Mouse (Mus musculus) liver, embryonic 14.5 days (tissue): ENCODE results near the gene Ptger2. TPM values are rescaled to one million over a fixed set of nuclear protein-coding genes. Genes with fewer than 3 reads are reported as not detected.

Experiments used
- ATAC-seq: fragments of 200-750 bp; cut with Nextera tagmentation; 2 replicates; pipeline ENCODE4 v1.8.0; 2017; ENCODE audit warnings: moderate number of reproducible peaks, mild to moderate bottlenecking, moderate library complexity; ENCODE audit not compliant: insufficient read depth
- DNase-seq, 3 experiments: peaks; one replicate each; pipeline ENCODE4 v3.0.0-alpha.2; 2012 to 2013; ENCODE audit warnings: low read depth in 3 of 3, low spot score in 3 of 3
- H3K27ac ChIP-seq: fragments of 300-500 bp; sonication (generic); 2 replicates; pipeline ENCODE4 v1.5.1; 2014; ENCODE audit warnings: moderate library complexity, mild to moderate bottlenecking, control low read depth, inconsistent platforms
- H3K27me3 ChIP-seq: fragments of 300-500 bp; sonication (generic); 2 replicates; pipeline ENCODE4 v1.6.1; 2014; ENCODE audit warnings: mild to moderate bottlenecking, low read length, moderate library complexity; ENCODE audit not compliant: control insufficient read depth, insufficient read depth
- H3K36me3 ChIP-seq: fragments of 300-500 bp; sonication (generic); replicated peaks from 2 replicates; pipeline ENCODE4 v1.6.1; 2014; ENCODE audit warnings: low read depth; ENCODE audit not compliant: control insufficient read depth, insufficient read depth
- H3K4me1 ChIP-seq, 2 experiments: fragments of 200-500 bp in 1 of 2; fragments of 300-500 bp in 1 of 2; sonication (generic) in 1 of 2; replicated peaks; 2 replicates each; pipeline ENCODE4 v1.6.1; 2012 to 2014; ENCODE audit warnings: antibody characterized with exemption in 1 of 2, inconsistent platforms in 1 of 2, low read length in 1 of 2; ENCODE audit not compliant: control insufficient read depth in 2 of 2, insufficient read depth in 2 of 2
- H3K4me2 ChIP-seq: fragments of 300-500 bp; sonication (generic); 2 replicates; pipeline ENCODE4 v1.6.1; 2014; ENCODE audit warnings: low read depth, mild to moderate bottlenecking, control low read depth, moderate library complexity
- H3K4me3 ChIP-seq, 2 experiments: fragments of 200-500 bp in 1 of 2; fragments of 300-500 bp in 1 of 2; sonication (generic) in 1 of 2; 2 replicates each; pipeline ENCODE4 v1.5.1; 2012 to 2014; ENCODE audit warnings: low read depth in 2 of 2, low read length in 2 of 2, mild to moderate bottlenecking in 2 of 2, control low read depth in 1 of 2, inconsistent platforms in 1 of 2, moderate library complexity in 1 of 2; ENCODE audit not compliant: insufficient read depth in 1 of 2
- H3K9ac ChIP-seq: fragments of 300-500 bp; sonication (generic); replicated peaks from 2 replicates; pipeline ENCODE4 v1.6.1; 2014; ENCODE audit warnings: mild to moderate bottlenecking, control low read depth, moderate library complexity
- H3K9me3 ChIP-seq: fragments of 300-500 bp; sonication (generic); 2 replicates; pipeline ENCODE4 v1.6.1; 2016; ENCODE audit warnings: low read length, mixed read lengths; ENCODE audit not compliant: control insufficient read depth
- CTCF ChIP-seq: IDR thresholded peaks from 2 replicates; pipeline ENCODE4 v1.5.1; 2016; ENCODE audit warnings: antibody characterized with exemption, low read depth, control low read depth
- EP300 ChIP-seq: IDR thresholded peaks from 2 replicates; pipeline ENCODE4 v1.6.1; 2016; ENCODE audit warnings: antibody characterized with exemption, low read depth
- WGBS: fragments of 180-500 bp; shearing (Covaris S2); extraction: QIAGEN DNeasy Blood & Tissue Kit; methylation state at CpG from one replicate; pipeline ENCODE4 v1.1.7; 2014; ENCODE audit not compliant: insufficient replicate concordance; 5-methylcytosine and 5-hydroxymethylcytosine counted together
- polyA plus RNA-seq, 2 experiments: library from polyadenylated mRNA; depleted of rRNA in 1 of 2; stranded (reverse) in 1 of 2; unstranded in 1 of 2; fragments of >200 nt; fragmentation: Nextera tagmentation in 1 of 2; extraction: Ambion mirVana in 1 of 2; gene quantifications; 2 replicates each; pipeline versions ENCODE4 v1.2.1 to v1.2.3; 2012 to 2014

The Ptger2 gene
- polyA plus RNA-seq, 2 experiments: 0.27 to 0.47 TPM

- Histone ChIP-seq H3K27me3 (no peaks in the 10 kb centered on the region), H3K9me3 (no peaks in the 10 kb centered on the region), H3K4me3 (no peak overlapping the region), H3K36me3 (no peaks in the 10 kb centered on the region), H3K27ac (no peak overlapping the region), H3K4me2 (no peak overlapping the region), H3K9ac (no peak overlapping the region), H3K4me1 (0 out of 4 replicates have a peak, but pooled peaks cover 0 to 1% of the 10 kb centered on the region in 2 experiments)
- no peak for ATAC-seq
- no peak for TF ChIP-seq CTCF
- no peak for TF ChIP-seq EP300
- 53% methylated on average over 6 of the region's 6 CpGs for WGBS
- DNase-seq: no peak
Observed at GRCm38 (mm10) chr14:45011671-45012070, 23.7 kb downstream of the Ptger2 start.

DNA sequence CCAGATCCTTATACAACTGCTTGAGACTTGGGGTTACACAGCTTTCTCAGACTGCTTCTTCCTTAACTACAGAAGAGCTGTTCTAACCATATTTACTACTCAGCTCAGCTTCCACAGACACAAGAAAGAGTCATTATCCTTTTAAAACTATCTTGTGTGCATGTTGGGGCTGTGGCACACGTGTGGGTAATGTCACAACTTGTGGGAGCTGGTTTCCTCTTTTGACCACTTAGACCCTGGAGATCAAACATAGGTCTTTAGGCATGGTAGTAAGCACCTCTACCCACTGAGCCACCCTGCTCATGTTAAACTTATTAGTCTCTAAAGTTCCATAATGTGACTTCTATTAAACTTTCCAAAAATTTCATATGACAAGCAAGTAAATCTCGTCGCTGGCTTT, 33.6 kb downstream of the Ptger2 start:
- H3K4me2 ChIP-seq: no peak overlapping the region
- no peaks in the 10 kb centered on the region for H3K9me3 ChIP-seq
- H3K9ac ChIP-seq: no peak overlapping the region
- DNase-seq: no peak
- no peak overlapping the region for H3K27ac ChIP-seq
- WGBS: 52% methylated on average over 3 of the region's 3 CpGs
- TF ChIP-seq EP300 (no peak), CTCF (no peak)
- H3K4me3 ChIP-seq: no peak overlapping the region
- H3K27me3 ChIP-seq: no peaks in the 10 kb centered on the region
- H3K36me3 ChIP-seq: no peaks in the 10 kb centered on the region
- ATAC-seq: no peak
- H3K4me1 ChIP-seq: no peaks in the 10 kb centered on the region

DNA sequence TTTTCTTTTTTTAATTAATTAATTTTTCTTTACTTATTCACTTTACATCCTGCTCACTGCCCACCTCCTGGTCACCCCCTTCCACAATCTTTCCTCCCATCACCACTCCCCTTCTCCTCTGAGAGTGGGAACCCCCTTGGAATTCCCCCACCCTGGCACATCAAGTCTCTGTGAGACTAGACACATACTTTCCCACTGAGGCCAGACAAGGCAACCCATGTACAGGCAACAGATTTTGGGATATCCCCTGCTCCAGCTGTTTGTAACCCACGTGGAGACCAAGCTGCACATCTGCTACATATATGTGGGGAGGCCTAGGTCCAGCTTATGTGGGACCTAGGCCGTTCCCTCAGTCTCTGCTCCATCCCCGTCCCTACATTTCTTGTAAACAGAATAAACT, 46.3 kb downstream of the Ptger2 start:
- ATAC-seq: no peak
- Histone ChIP-seq H3K27ac (no peak overlapping the region), H3K9ac (no peak overlapping the region), H3K4me3 (no peak overlapping the region), H3K27me3 (no peaks in the 10 kb centered on the region), H3K4me2 (no peak overlapping the region), H3K36me3 (no peaks in the 10 kb centered on the region), H3K9me3 (no peaks in the 10 kb centered on the region), H3K4me1 (peaks cover 0 to 3% of the 10 kb centered on the region in 2 experiments; a peak in 1 of 4 replicates)
- no peak for DNase-seq
- TF ChIP-seq EP300 (no peak), CTCF (no peak)
- 57% methylated on average over 3 of the region's 3 CpGs for WGBS

- H3K4me1 ChIP-seq: peaks cover 0 to 7% of the 10 kb centered on the region in 2 experiments; a peak in 2 of 4 replicates
- no peaks in the 10 kb centered on the region for H3K9me3 ChIP-seq
- no peak for ATAC-seq
- H3K27me3 ChIP-seq: no peaks in the 10 kb centered on the region
- H3K27ac ChIP-seq: no peak overlapping the region
- DNase-seq: no peak
- WGBS: 69% methylated on average over 1 of the region's 1 CpGs
- no peak overlapping the region for H3K9ac ChIP-seq
- no peaks in the 10 kb centered on the region for H3K36me3 ChIP-seq
- TF ChIP-seq CTCF: no peak
- no peak for TF ChIP-seq EP300
- H3K4me2 ChIP-seq: no peak overlapping the region
- no peak overlapping the region for H3K4me3 ChIP-seq
Observed at GRCm38 (mm10) chr14:45036579-45036978, 48.6 kb downstream of the Ptger2 start.

- H3K9ac ChIP-seq: no peak overlapping the region
- no peak overlapping the region for H3K4me2 ChIP-seq
- DNase-seq: peak in 1 of 3 experiments; percentile 7
- no peak for ATAC-seq
- no peaks in the 10 kb centered on the region for H3K36me3 ChIP-seq
- no peak for TF ChIP-seq CTCF
- TF ChIP-seq EP300: no peak
- H3K27me3 ChIP-seq: no peaks in the 10 kb centered on the region
- H3K4me3 ChIP-seq: no peak overlapping the region
- H3K27ac ChIP-seq: no peak overlapping the region
- 61% methylated on average over 7 of the region's 7 CpGs for WGBS
- H3K4me1 ChIP-seq: peaks cover 0 to 7% of the 10 kb centered on the region in 2 experiments; a peak in 2 of 4 replicates
- H3K9me3 ChIP-seq: no peaks in the 10 kb centered on the region
Observed at GRCm38 (mm10) chr14:45038052-45038451, 50.1 kb downstream of the Ptger2 start.
